Mouse (Mus musculus) lung, adult 2 months (tissue): ENCODE measurements around the gene Iglon5. TPM values are rescaled to one million over a fixed set of nuclear protein-coding genes. Genes with fewer than 3 reads are reported as not detected.

Experiments
- DNase-seq: peaks from one replicate; pipeline ENCODE4 v3.0.0; 2022
- H3K4me1 ChIP-seq: fragments of 200-500 bp; 2 replicates; pipeline ENCODE4 v1.6.1; 2011; ENCODE audit warnings: low read length; ENCODE audit not compliant: control insufficient read depth, insufficient read depth
- H3K4me3 ChIP-seq: fragments of 200-500 bp; replicated peaks from 2 replicates; pipeline ENCODE3; 2011; ENCODE audit warnings: low read depth, mild to moderate bottlenecking, control low read depth, low read length; ENCODE audit errors: extremely low read depth
- CTCF ChIP-seq: fragments of 200-500 bp; IDR thresholded peaks from 2 replicates; pipeline ENCODE4 v1.5.1; 2011; ENCODE audit warnings: mild to moderate bottlenecking, low read length, control low read depth; ENCODE audit not compliant: insufficient read depth
- POLR2A ChIP-seq: fragments of 200-500 bp; IDR thresholded peaks from 2 replicates; pipeline ENCODE4 v1.6.1; 2011; ENCODE audit warnings: low read depth, mild to moderate bottlenecking, control low read depth, low read length, borderline replicate concordance; ENCODE audit errors: extremely low read depth
- WGBS: fragments of 180-500 bp; shearing (Covaris S2); methylation state at CpG from one replicate; pipeline ENCODE4 v1.1.7; 2018; 5-methylcytosine and 5-hydroxymethylcytosine counted together
- polyA plus RNA-seq: library from polyadenylated mRNA; depleted of rRNA; stranded (reverse); fragments of >200 nt; gene quantifications from 2 replicates; pipeline ENCODE4 v1.2.3, GENCODE M21; 2012

The Iglon5 gene
- polyA plus RNA-seq, 1 experiment, result 1.0 TPM

- no peaks in the 10 kb centered on the region for H3K4me1 ChIP-seq
- WGBS, result 24% methylated on average over 4 of the region's 4 CpGs
- H3K4me3 ChIP-seq, result no peak overlapping the region
- TF ChIP-seq POLR2A (no peak), CTCF (no peak)
- DNase-seq, result no peak
These were observed 22.0 kb upstream of the Iglon5 start for GRCm38 (mm10) chr7:43511707-43512478.

DNA sequence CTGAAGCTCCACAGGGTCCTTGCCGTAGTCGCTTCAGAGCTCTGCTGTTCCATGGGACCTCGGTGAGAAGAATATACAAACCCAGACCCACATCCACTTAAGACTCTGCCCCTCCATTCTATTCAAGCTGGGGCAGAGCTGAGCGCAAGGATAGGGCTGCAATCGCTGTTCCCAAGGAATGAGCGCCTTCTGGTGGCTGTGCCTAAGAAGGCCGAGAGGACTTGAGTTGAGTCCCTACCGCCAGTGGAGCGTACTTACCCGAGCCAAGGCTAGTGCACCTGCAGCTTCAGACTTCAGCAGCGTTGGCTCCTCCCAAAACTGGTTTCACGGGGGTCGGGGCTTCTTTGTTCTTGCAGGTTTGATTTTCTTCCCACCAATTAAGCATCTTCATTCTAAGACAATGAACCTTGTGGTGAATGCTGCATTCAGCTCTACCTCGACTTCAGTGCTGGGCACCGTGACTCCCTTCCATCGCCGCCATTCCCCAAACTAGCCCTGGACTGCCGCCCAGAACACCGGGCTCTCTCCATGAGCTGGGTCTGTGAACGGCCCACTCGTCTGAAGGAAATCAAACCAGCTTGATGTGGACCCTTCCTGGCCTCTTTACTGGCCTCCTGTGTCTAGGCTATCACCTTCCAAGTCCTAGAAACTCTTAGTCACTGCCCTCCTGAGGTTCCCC, 5.6 kb upstream of the Iglon5 start:
- DNase-seq, result no peak
- Histone ChIP-seq H3K4me1 (no peaks in the 10 kb centered on the region), H3K4me3 (no peak overlapping the region)
- 19% methylated on average over 21 of the region's 21 CpGs for WGBS
- TF ChIP-seq POLR2A (no peak), CTCF (peak; percentile 57)

DNA sequence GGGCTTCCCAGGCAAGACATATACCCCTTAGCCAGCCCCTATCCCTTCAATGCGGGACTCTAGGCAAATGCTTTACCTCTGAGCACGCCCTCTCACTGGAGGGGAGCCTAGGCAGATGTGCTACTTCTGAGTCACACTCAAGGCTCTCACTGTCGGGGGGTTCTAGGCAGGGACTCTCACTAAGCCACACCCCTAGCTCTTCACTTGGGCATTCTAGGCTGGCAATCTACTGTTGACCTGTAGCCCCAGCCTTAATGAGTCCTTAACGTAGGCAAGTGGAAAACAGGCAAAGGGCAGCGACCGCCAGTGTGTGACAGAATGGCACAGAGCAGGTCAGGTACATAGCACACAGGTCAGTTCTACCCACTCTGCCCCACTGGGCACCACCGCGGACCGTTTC, 986 bp upstream of the Iglon5 start:
- WGBS, result 52% methylated on average over 9 of the region's 9 CpGs
- no peaks in the 10 kb centered on the region for H3K4me1 ChIP-seq
- no peak for TF ChIP-seq POLR2A
- no peak for TF ChIP-seq CTCF
- no peak for DNase-seq
- no peak overlapping the region for H3K4me3 ChIP-seq

GRCm38 (mm10) chr7:43490182-43490584, 308 bp upstream of the Iglon5 start:
- Histone ChIP-seq H3K4me1 (no peaks in the 10 kb centered on the region), H3K4me3 (no peak overlapping the region)
- 0% methylated on average over 12 of the region's 13 CpGs for WGBS
- TF ChIP-seq POLR2A, result no peak
- no peak for TF ChIP-seq CTCF
- DNase-seq, result no peak

GRCm38 (mm10) chr7:43488646-43489045, 1.2 kb downstream of the Iglon5 start:
- no peak for DNase-seq
- H3K4me3 ChIP-seq, result no peak overlapping the region
- 35% methylated on average over 5 of the region's 5 CpGs for WGBS
- TF ChIP-seq CTCF, result no peak
- no peak for TF ChIP-seq POLR2A
- no peaks in the 10 kb centered on the region for H3K4me1 ChIP-seq

- WGBS, result 7% methylated on average over 10 of the region's 10 CpGs
- no peak for DNase-seq
These were observed 6.6 kb downstream of the Iglon5 start for GRCm38 (mm10) chr7:43483236-43483635.

GRCm38 (mm10) chr7:43482090-43482716, 7.7 kb downstream of the Iglon5 start:
- TF ChIP-seq POLR2A (no peak), CTCF (no peak)
- Histone ChIP-seq H3K4me3 (no peak overlapping the region), H3K4me1 (no peaks in the 10 kb centered on the region)
- no peak for DNase-seq
- 49% methylated on average over 8 of the region's 8 CpGs for WGBS

More at GRCm38 (mm10) chr7:43483236-43483635, 6.6 kb downstream of the Iglon5 start:
- TF ChIP-seq CTCF, result no peak
- TF ChIP-seq POLR2A, result no peak
- Histone ChIP-seq H3K4me1 (no peaks in the 10 kb centered on the region), H3K4me3 (no peak overlapping the region)

GRCm38 (mm10) chr7:43481191-43481590, 8.7 kb downstream of the Iglon5 start:
- no peaks in the 10 kb centered on the region for H3K4me1 ChIP-seq
- WGBS, result 54% methylated on average over 3 of the region's 3 CpGs
- TF ChIP-seq POLR2A (no peak), CTCF (no peak)
- no peak for DNase-seq
- no peak overlapping the region for H3K4me3 ChIP-seq

- 6% methylated on average over 13 of the region's 13 CpGs for WGBS
- DNase-seq, result no peak
- no peaks in the 10 kb centered on the region for H3K4me1 ChIP-seq
- no peak overlapping the region for H3K4me3 ChIP-seq
- TF ChIP-seq POLR2A, result no peak
- TF ChIP-seq CTCF, result no peak
These were observed 13.5 kb downstream of the Iglon5 start for GRCm38 (mm10) chr7:43476376-43476775.
